Comparison of ENCODE assay signal across 11 mouse cellular contexts in genomic region chr2:150663255-150663654, GRCm38 (mm10). TPM values are rescaled to one million over a fixed set of nuclear protein-coding genes. Genes with fewer than 3 reads are reported as not detected.
A peak's percentile ranks its signal among the peaks of the same experiment; 100 is the strongest.
DNase-seq lines count a peak whose midpoint lies in the region; ATAC-seq and TF ChIP-seq lines count a peak whose summit lies in the region.
"Had no signal": no experiment of that assay in that cellular context is flagged by ENCODE, and none has a peak within 500 bp of the region (broad histone marks: within the 10 kb centered on the region; RNA-seq: fewer than 3 reads in every experiment).

No protein-coding gene starts in this region.

- peaks cover 7% of the 10 kb centered on the region; the same call in 1 of the 2 replicates for H3K4me1 ChIP-seq in hindbrain, postnatal 0 days (ENCODE audit: insufficient read depth, low read length)

- no peak overlapping the region for H3K9ac ChIP-seq in hindbrain, postnatal 0 days (replicated peaks; ENCODE audit: low read length)

- DNase-seq in gastrocnemius, adult 18-20 months (ENCODE audit: low spot score): peak; percentile 72
- no peak for DNase-seq in gastrocnemius, postnatal 4 days (ENCODE audit: low spot score in 2 of 2)
- DNase-seq in right cerebral cortex, adult 18-20 months: peak; percentile 56
- DNase-seq in right cerebral cortex, postnatal 25 days: no peak
- DNase-seq in hindbrain, postnatal 0 days (ENCODE audit: low spot score): peak; percentile 71
- no peak for DNase-seq in embryo, embryonic 11 days
- DNase-seq in spleen, postnatal 36 days (ENCODE audit: low spot score in 2 of 2): no peak
- DNase-seq in adrenal gland, postnatal 4 days (ENCODE audit: low spot score in 2 of 2): no peak
- DNase-seq: adrenal gland, postnatal 36 days had no signal

- H3K27me3 ChIP-seq in hindbrain, postnatal 0 days (ENCODE audit: insufficient read depth, low read length): no peaks in the 10 kb centered on the region

- H3K27ac ChIP-seq in hindbrain, postnatal 0 days: peak overlapping the region; percentile 70

- no peak overlapping the region for H3K4me2 ChIP-seq in hindbrain, postnatal 0 days (ENCODE audit: low read depth, low read length)

- ATAC-seq in hindbrain, postnatal 0 days: 0 out of 2 replicates have a peak, but pooled peaks have one; percentile 42

- no peak for TF ChIP-seq CTCF in hindbrain, postnatal 0 days (IDR thresholded peaks at IDR 0.05; ENCODE audit: low read depth)

- H3K4me3 ChIP-seq in hindbrain, postnatal 0 days (ENCODE audit: low read length): no peak overlapping the region
- H3K4me3 ChIP-seq: megakaryocyte, embryonic 14.5 days had no signal

- no peaks in the 10 kb centered on the region for H3K9me3 ChIP-seq in hindbrain, postnatal 0 days (ENCODE audit: low read length)
- H3K9me3 ChIP-seq: megakaryocyte, embryonic 14.5 days had no signal

- no peaks in the 10 kb centered on the region for H3K36me3 ChIP-seq in hindbrain, postnatal 0 days (ENCODE audit: insufficient read depth, low read length)

- 53% methylated on average over 9 of the region's 9 CpGs for WGBS in hindbrain, postnatal 0 days

RNA-seq across cellular contexts. Expression of gene Acss1, which starts 5.0 kb away (rescaled TPM):
- 10 to 100 TPM; 19.9 to 26.2 TPM for total RNA-seq in gastrocnemius, adult 18-20 months (2021)
- 10 to 100 TPM; 21.1 to 22.5 TPM for total RNA-seq in gastrocnemius, postnatal 4 days (2021)
- total RNA-seq in hindbrain, postnatal 0 days (2014; rRNA removed): 33.0 and 43.5 TPM in 2 replicates
- polyA plus RNA-seq in hindbrain, postnatal 0 days (2015; fragmentation: Nextera tagmentation; extraction: Ambion mirVana): 17.0 and 17.6 TPM in 2 replicates
- 10 to 100 TPM; 10.8 to 17.1 TPM for total RNA-seq in adrenal gland, postnatal 4 days (2021)

RNA-seq across cellular contexts. Expression of gene Vsx1, which starts 25.9 kb away (rescaled TPM):
- not detected for total RNA-seq in gastrocnemius, adult 18-20 months (2021)
- not detected for total RNA-seq in gastrocnemius, postnatal 4 days (2021)
- 0.26 TPM in 1 of 2 replicates, not detected in the other for total RNA-seq in hindbrain, postnatal 0 days (2014; rRNA removed)
- 0.10 and 0.13 TPM in 2 replicates for polyA plus RNA-seq in hindbrain, postnatal 0 days (2015; fragmentation: Nextera tagmentation; extraction: Ambion mirVana)
- not detected for total RNA-seq in adrenal gland, postnatal 4 days (2021)
- total RNA-seq: adrenal gland, postnatal 36 days had no signal
- polyA plus RNA-seq: spleen, adult 2 months had no signal

RNA-seq across cellular contexts. Expression of gene Apmap, which starts 54.9 kb away (rescaled TPM):
- 10 to 100 TPM; 19.3 to 20.4 TPM for total RNA-seq in gastrocnemius, adult 18-20 months (2021)
- 10 to 100 TPM; 26.2 to 28.9 TPM for total RNA-seq in gastrocnemius, postnatal 4 days (2021)
- 31.1 and 32.6 TPM in 2 replicates for total RNA-seq in hindbrain, postnatal 0 days (2014; rRNA removed)
- polyA plus RNA-seq in hindbrain, postnatal 0 days (2015; fragmentation: Nextera tagmentation; extraction: Ambion mirVana): 55.6 and 61.6 TPM in 2 replicates
- total RNA-seq in adrenal gland, postnatal 4 days (2021): 10 to 100 TPM; 87.6 to 95.1 TPM

Comparison
In these comparisons a context has a peak if more than half of its experiments do, and no peak if none do; other contexts are left out.
1. DNase-seq: peak in gastrocnemius, adult 18-20 months (single experiment), right cerebral cortex, adult 18-20 months (single experiment) and hindbrain, postnatal 0 days (single experiment); none in gastrocnemius, postnatal 4 days (0 of 2), right cerebral cortex, postnatal 25 days (single experiment), embryo, embryonic 11 days (single experiment), spleen, postnatal 36 days (0 of 2) and adrenal gland, postnatal 4 days (0 of 2).